Mouse (Mus musculus): ENCODE data around the gene Asb16. TPM values are rescaled to one million over a fixed set of nuclear protein-coding genes. Genes with fewer than 3 reads are reported as not detected.

Asb16 gene
- polyA plus RNA-seq, 1 experiment from 2014 or later, result not detected

GRCm38 (mm10) chr11:102225221-102225620 lies 43.3 kb upstream of the Asb16 start:
- H3K36me3 ChIP-seq (ENCODE audit: insufficient read depth, low read length), result no peaks in the 10 kb centered on the region
- no peak overlapping the region for H3K4me2 ChIP-seq (replicated peaks; ENCODE audit: low read depth, low read length)
- WGBS, result 77% methylated on average over 5 of the region's 5 CpGs
- H3K27ac ChIP-seq (ENCODE audit: low read length), result no peak overlapping the region
- H3K4me1 ChIP-seq (ENCODE audit: insufficient read depth, low read length), result peaks cover 58% of the 10 kb centered on the region
- H3K4me3 ChIP-seq (ENCODE audit: low read length), result no peak overlapping the region
- 0 out of 2 replicates have a peak, but pooled peaks cover 2% of the 10 kb centered on the region for H3K27me3 ChIP-seq (ENCODE audit: insufficient read depth, low read length)
- no peak overlapping the region for H3K9ac ChIP-seq (replicated peaks; ENCODE audit: low read length)
- ATAC-seq (ENCODE audit: low FRiP score, low TSS enrichment), result no peak
- H3K9me3 ChIP-seq (ENCODE audit: low read length), result no peaks in the 10 kb centered on the region

GRCm38 (mm10) chr11:102226067-102226978 lies 42.2 kb upstream of the Asb16 start:
- Histone ChIP-seq H3K4me1 (ENCODE audit: insufficient read depth, low read length) (peaks cover 55% of the 10 kb centered on the region), H3K9me3 (ENCODE audit: low read length) (no peaks in the 10 kb centered on the region), H3K9ac (replicated peaks; ENCODE audit: low read length) (no peak overlapping the region), H3K4me3 (ENCODE audit: low read length) (no peak overlapping the region), H3K27me3 (ENCODE audit: insufficient read depth, low read length) (0 out of 2 replicates have a peak, but pooled peaks cover 2% of the 10 kb centered on the region), H3K4me2 (replicated peaks; ENCODE audit: low read depth, low read length) (no peak overlapping the region), H3K27ac (ENCODE audit: low read length) (no peak overlapping the region), H3K36me3 (ENCODE audit: insufficient read depth, low read length) (no peaks in the 10 kb centered on the region)
- ATAC-seq (ENCODE audit: low FRiP score, low TSS enrichment), result no peak
- 72% methylated on average over 12 of the region's 12 CpGs for WGBS

GRCm38 (mm10) chr11:102227270-102228190 lies 41.0 kb upstream of the Asb16 start:
- H3K27ac ChIP-seq (ENCODE audit: low read length), result no peak overlapping the region
- ATAC-seq (ENCODE audit: low FRiP score, low TSS enrichment), result no peak
- 0 out of 2 replicates have a peak, but pooled peaks cover 2% of the 10 kb centered on the region for H3K27me3 ChIP-seq (ENCODE audit: insufficient read depth, low read length)
- peak overlapping the region; percentile 32; the same call in 1 of the 2 replicates for H3K9ac ChIP-seq (replicated peaks; ENCODE audit: low read length)
- peak overlapping the region; percentile 82 for H3K4me3 ChIP-seq (ENCODE audit: low read length)
- peaks cover 45% of the 10 kb centered on the region for H3K4me1 ChIP-seq (ENCODE audit: insufficient read depth, low read length)
- H3K4me2 ChIP-seq (replicated peaks; ENCODE audit: low read depth, low read length), result peak overlapping the region; percentile 89
- H3K36me3 ChIP-seq (ENCODE audit: insufficient read depth, low read length), result no peaks in the 10 kb centered on the region
- 25% methylated on average over 12 of the region's 12 CpGs for WGBS
- H3K9me3 ChIP-seq (ENCODE audit: low read length), result no peaks in the 10 kb centered on the region

- Histone ChIP-seq H3K9ac (replicated peaks; ENCODE audit: low read length) (peak overlapping the region; percentile 32; the same call in 1 of the 2 replicates), H3K27ac (ENCODE audit: low read length) (no peak overlapping the region), H3K4me1 (ENCODE audit: insufficient read depth, low read length) (peaks cover 39% of the 10 kb centered on the region), H3K4me2 (replicated peaks; ENCODE audit: low read depth, low read length) (peak overlapping the region; percentile 89), H3K4me3 (ENCODE audit: low read length) (peak overlapping the region; percentile 82), H3K36me3 (ENCODE audit: insufficient read depth, low read length) (no peaks in the 10 kb centered on the region), H3K27me3 (ENCODE audit: insufficient read depth, low read length) (0 out of 2 replicates have a peak, but pooled peaks cover 2% of the 10 kb centered on the region), H3K9me3 (ENCODE audit: low read length) (no peaks in the 10 kb centered on the region)
- whole genome bisulfite sequencing, result 26% methylated on average over 9 of the region's 9 CpGs
- no peak for ATAC-seq (ENCODE audit: low FRiP score, low TSS enrichment)
Observed at GRCm38 (mm10) chr11:102228191-102228545, 40.4 kb upstream of the Asb16 start.

- H3K36me3 ChIP-seq (ENCODE audit: insufficient read depth, low read length), result no peaks in the 10 kb centered on the region
- H3K9ac ChIP-seq (replicated peaks; ENCODE audit: low read length), result peak overlapping the region; percentile 91
- H3K4me2 ChIP-seq (replicated peaks; ENCODE audit: low read depth, low read length), result peak overlapping the region; percentile 89
- peaks cover 36% of the 10 kb centered on the region for H3K4me1 ChIP-seq (ENCODE audit: insufficient read depth, low read length)
- WGBS, result 9% methylated on average over 7 of the region's 7 CpGs
- H3K4me3 ChIP-seq (ENCODE audit: low read length), result peak overlapping the region; percentile 82
- no peaks in the 10 kb centered on the region for H3K27me3 ChIP-seq (ENCODE audit: insufficient read depth, low read length)
- no peaks in the 10 kb centered on the region for H3K9me3 ChIP-seq (ENCODE audit: low read length)
- no peak for ATAC-seq (ENCODE audit: low FRiP score, low TSS enrichment)
- H3K27ac ChIP-seq (ENCODE audit: low read length), result no peak overlapping the region
Observed at GRCm38 (mm10) chr11:102228646-102229268, 39.8 kb upstream of the Asb16 start.

- H3K9me3 ChIP-seq (ENCODE audit: low read length), result no peaks in the 10 kb centered on the region
- H3K4me2 ChIP-seq (replicated peaks; ENCODE audit: low read depth, low read length), result peak overlapping the region; percentile 89
- WGBS, result 1% methylated on average over 25 of the region's 47 CpGs
- peaks cover 33% of the 10 kb centered on the region for H3K4me1 ChIP-seq (ENCODE audit: insufficient read depth, low read length)
- H3K27ac ChIP-seq (ENCODE audit: low read length), result peak overlapping the region; percentile 44; the same call in 1 of the 2 replicates
- H3K9ac ChIP-seq (replicated peaks; ENCODE audit: low read length), result peak overlapping the region; percentile 91
- peak; percentile 35 for ATAC-seq (ENCODE audit: low FRiP score, low TSS enrichment)
- H3K4me3 ChIP-seq (ENCODE audit: low read length), result peak overlapping the region; percentile 82
- H3K36me3 ChIP-seq (ENCODE audit: insufficient read depth, low read length), result no peaks in the 10 kb centered on the region
- no peaks in the 10 kb centered on the region for H3K27me3 ChIP-seq (ENCODE audit: insufficient read depth, low read length)
Observed at GRCm38 (mm10) chr11:102229331-102229953, 39.1 kb upstream of the Asb16 start.

GRCm38 (mm10) chr11:102230006-102230741 lies 38.4 kb upstream of the Asb16 start, which contains the start of gene Hdac5:
Gene Hdac5, minus strand, starts transcription at chr11:102230166.
- no peaks in the 10 kb centered on the region for H3K36me3 ChIP-seq (ENCODE audit: insufficient read depth, low read length)
- H3K27ac ChIP-seq (ENCODE audit: low read length), result peak within 1 kb of the TSS; percentile 54; the same call in 1 of the 2 replicates
- H3K4me3 ChIP-seq (ENCODE audit: low read length), result peak within 1 kb of the TSS; percentile 82
- WGBS, result under 1% methylated on average over 42 of the region's 49 CpGs
- H3K4me1 ChIP-seq (ENCODE audit: insufficient read depth, low read length), result peaks cover 26% of the 10 kb centered on the region
- H3K27me3 ChIP-seq (ENCODE audit: insufficient read depth, low read length), result no peaks in the 10 kb centered on the region
- H3K9me3 ChIP-seq (ENCODE audit: low read length), result no peaks in the 10 kb centered on the region
- H3K9ac ChIP-seq (replicated peaks; ENCODE audit: low read length), result peak within 1 kb of the TSS; percentile 91
- peak within 1 kb of the TSS; percentile 89 for H3K4me2 ChIP-seq (replicated peaks; ENCODE audit: low read depth, low read length)
- peak; percentile 90 for ATAC-seq (ENCODE audit: low FRiP score, low TSS enrichment)

GRCm38 (mm10) chr11:102236022-102236421 lies 32.5 kb upstream of the Asb16 start:
- H3K9ac ChIP-seq (replicated peaks; ENCODE audit: low read length), result no peak overlapping the region

More at GRCm38 (mm10) chr11:102236022-102236421, 32.5 kb upstream of the Asb16 start:
- 67% methylated on average over 2 of the region's 2 CpGs for WGBS
- ATAC-seq (ENCODE audit: low FRiP score, low TSS enrichment), result no peak
- no peaks in the 10 kb centered on the region for H3K27me3 ChIP-seq (ENCODE audit: insufficient read depth, low read length)
- H3K36me3 ChIP-seq (ENCODE audit: insufficient read depth, low read length), result no peaks in the 10 kb centered on the region
- no peak overlapping the region for H3K4me3 ChIP-seq (ENCODE audit: low read length)
- H3K4me1 ChIP-seq (ENCODE audit: insufficient read depth, low read length), result no peaks in the 10 kb centered on the region
- H3K27ac ChIP-seq (ENCODE audit: low read length), result no peak overlapping the region
- no peak overlapping the region for H3K4me2 ChIP-seq (replicated peaks; ENCODE audit: low read depth, low read length)
- H3K9me3 ChIP-seq (ENCODE audit: low read length), result no peaks in the 10 kb centered on the region
